Mouse (Mus musculus): ENCODE measurements around the gene Slc2a5.

- no peak for TF ChIP-seq CTCF (IDR thresholded peaks at IDR 0.05; ENCODE audit: low read depth)
- TF ChIP-seq EP300 (IDR thresholded peaks at IDR 0.05; ENCODE audit: low read depth), result no peak
These were observed 31.1 kb upstream of the Slc2a5 start for GRCm38 (mm10) chr4:150087890-150088530.

Data from liver, postnatal 0 days (tissue).